Mouse (Mus musculus) lung, postnatal 0 days (tissue): ENCODE results near the gene Hoxd4.

Experiments
- CTCF ChIP-seq: IDR thresholded peaks from 2 replicates; pipeline ENCODE4 v1.5.1; 2016; ENCODE audit warnings: antibody characterized with exemption, mild to moderate bottlenecking
- EP300 ChIP-seq: IDR thresholded peaks from 2 replicates; pipeline ENCODE4 v1.6.1; 2016; ENCODE audit warnings: antibody characterized with exemption, mild to moderate bottlenecking, control low read depth

- TF ChIP-seq CTCF (no peak), EP300 (no peak)
Observed at GRCm38 (mm10) chr2:74731799-74732512, 20.2 kb downstream of the Hoxd4 start.
